Mouse (Mus musculus): ENCODE measurements around the gene Lypd3. TPM values are rescaled to one million over a fixed set of nuclear protein-coding genes. Genes with fewer than 3 reads are reported as not detected.
A peak's percentile ranks its signal among the peaks of the same experiment; 100 is the strongest.

Lypd3 gene
- 1 to 10 TPM in 1 of 2 experiments, under 1 TPM in 1; 0.70 to 1.5 TPM for total RNA-seq (2021)
- long read RNA-seq, experiment 1: 0 reads
- long read RNA-seq, experiment 2, partial matches to known transcripts: 2 of 2 reads
- long read RNA-seq, experiment 2, other reads (novel, unspliced or antisense): 0 of 2 reads

DNA sequence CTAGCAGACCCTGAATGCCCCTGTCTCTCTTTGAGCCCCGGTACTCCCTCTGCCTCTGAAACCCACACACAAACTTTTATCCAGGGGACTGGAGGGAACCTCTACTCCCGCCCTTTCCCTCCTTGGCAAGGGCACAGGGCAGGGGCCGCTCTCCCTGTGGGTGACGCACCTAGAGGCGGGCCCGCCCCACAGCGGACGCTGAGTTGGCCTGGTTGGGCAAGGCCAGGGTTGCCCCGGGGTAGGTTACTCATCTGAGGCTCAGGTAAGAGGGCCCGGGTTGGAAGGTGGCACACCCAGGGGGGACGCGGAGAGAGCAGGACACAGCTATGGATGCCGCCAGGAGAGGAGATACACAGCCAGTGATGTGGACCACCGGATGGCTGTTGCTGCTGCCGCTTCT, at the start of gene Lypd3:
Gene Lypd3 (plus strand): TSS at position 287 of the 400 bp plus-strand sequence.
- DNase-seq (ENCODE audit: low spot score in 2 of 2): no peak

DNA sequence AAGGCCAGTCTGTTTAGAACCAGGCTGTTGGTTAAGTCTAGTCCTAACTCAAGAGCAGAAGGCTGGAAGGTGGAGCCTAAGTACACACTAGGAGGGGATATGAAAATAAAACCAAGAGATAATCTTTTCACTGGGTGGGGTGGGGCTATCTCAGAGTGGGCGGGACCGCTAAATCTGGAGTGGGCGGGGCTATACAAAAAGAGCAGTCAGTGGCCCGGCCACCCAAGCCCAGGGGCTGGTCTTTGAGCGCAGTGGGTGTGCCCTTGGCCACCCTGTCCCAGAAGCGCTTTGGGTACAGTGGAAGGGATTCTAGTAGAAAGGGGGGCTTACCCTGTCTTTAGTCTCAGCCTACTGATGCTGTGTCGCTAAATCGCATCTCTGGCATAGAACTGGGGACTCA, 49.5 kb upstream of the Lypd3 start:
- DNase-seq (ENCODE audit: low spot score in 2 of 2): no peak

DNA sequence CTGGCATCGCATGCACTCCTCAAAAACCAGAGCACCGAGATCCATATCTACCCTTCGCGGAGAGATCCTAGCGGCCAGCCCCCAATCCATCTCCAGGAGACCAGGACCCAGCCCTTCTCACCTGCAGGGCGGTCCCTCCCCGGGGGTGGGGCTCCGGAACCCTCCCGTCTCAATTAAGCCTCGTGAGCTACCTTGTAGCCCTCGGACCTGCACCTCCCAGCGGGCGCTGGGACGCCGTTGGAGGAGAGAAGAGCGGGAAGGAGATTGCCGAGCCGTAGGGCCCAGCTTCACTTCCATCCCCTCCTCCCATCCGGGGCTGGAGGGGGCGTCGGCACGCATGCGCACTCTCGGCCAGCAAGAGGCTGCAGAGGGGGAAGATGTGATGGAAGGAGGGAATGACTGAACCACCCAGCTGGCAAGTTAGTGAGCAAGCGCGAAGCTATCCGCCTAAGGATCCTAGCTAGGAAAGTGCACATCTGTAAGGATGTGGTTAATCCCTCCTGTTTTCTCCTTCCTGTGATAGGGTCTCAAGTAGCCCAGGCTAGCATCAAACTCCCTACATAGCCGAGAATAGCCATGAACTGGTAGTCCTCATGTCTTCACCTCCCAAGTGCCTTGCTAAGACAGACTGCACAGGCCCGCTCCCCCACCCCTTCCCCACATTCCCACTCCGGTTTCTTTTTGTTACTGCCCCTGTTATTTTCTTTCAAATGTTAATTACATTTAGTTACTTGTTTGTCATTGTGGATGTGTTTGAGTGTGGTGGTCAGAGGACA, 48.8 kb upstream of the Lypd3 start, which contains the start of the genes Ethe1 and Zfp575:
Gene Ethe1 (plus strand): TSS at position 214 of the 776 bp plus-strand sequence.
Gene Zfp575 (minus strand): TSS at position 312 of the 776 bp plus-strand sequence.
- no peak for DNase-seq (ENCODE audit: low spot score in 2 of 2)

DNA sequence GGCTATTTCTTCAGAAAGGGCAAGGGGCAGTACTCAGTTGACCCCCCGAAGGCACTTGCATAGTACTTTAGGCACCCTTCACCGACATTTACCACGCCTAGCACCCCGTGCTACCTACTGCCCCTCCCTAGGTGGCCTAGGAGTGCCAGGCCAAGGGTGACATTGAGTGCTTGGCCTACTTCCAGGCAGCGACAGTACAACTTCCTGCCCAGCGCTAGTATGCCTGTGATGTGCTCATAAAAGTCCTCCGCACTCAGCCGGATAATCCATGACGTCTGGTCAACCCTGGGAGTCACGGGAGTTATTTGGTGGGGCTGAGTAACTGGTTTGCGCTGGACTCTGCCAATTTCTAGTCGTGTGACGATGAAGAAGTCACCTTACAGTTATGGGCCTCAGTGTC, 48.0 kb upstream of the Lypd3 start:
- DNase-seq (ENCODE audit: low spot score in 2 of 2): no peak

DNA sequence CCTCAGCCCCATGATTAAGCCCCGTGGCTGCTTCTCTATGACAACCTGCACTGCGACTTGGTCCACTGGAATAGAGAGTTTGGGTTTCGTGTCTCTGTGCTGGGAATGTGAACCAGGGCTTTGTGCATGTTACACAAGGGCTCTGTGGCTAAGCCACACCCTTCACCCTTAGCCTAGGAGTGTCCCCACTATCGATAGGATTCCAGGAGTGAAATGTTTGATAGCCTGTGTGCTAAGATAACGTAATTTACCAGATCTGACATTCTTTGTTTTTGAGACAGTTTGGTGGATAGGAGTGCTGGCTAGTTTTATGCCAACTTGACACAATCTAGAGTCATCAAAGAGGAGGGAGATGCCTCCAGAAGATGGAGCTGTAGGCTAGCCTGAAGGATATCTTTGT, 44.6 kb upstream of the Lypd3 start:
- no peak for DNase-seq (ENCODE audit: low spot score in 2 of 2)

DNA sequence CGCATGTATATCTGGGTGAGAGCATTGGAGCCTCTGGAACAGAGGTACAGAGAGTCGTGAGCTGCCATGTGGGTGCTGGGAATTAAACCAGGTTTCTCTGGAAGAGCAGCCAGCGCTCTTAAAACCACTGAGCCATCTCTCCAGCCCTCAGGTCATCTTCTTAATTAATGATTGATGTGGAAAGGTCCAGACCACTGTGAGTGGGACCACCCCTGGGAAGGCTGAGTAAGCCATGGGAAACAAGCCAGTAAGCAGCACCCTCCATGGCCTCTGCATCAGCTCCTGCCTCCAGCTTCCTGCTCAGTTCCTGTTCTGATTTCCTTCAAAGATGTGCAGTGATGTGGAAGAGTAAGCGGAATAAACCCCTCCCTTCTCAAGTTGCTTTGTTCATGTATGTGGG, 44.2 kb upstream of the Lypd3 start:
- DNase-seq (ENCODE audit: low spot score in 2 of 2): no peak

DNA sequence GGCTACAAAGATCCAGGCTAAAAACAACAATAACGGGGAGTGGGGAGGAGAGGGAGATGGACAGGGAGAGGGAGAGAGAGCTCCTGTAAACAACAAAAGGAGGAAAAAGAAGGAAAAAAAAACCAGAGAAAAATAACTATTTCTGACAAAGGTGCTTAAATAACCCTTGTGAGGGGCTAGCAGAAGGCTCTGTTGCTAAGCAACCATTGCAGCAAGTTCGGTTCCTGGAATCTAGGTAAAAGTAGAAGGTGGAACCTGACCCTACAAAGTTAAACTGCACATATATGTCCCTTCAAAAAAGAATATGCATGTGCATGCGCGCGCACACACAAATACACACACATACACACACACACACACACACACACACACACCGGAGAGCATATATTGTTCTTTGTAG, 43.6 kb upstream of the Lypd3 start:
- no peak for DNase-seq (ENCODE audit: low spot score in 2 of 2)

DNA sequence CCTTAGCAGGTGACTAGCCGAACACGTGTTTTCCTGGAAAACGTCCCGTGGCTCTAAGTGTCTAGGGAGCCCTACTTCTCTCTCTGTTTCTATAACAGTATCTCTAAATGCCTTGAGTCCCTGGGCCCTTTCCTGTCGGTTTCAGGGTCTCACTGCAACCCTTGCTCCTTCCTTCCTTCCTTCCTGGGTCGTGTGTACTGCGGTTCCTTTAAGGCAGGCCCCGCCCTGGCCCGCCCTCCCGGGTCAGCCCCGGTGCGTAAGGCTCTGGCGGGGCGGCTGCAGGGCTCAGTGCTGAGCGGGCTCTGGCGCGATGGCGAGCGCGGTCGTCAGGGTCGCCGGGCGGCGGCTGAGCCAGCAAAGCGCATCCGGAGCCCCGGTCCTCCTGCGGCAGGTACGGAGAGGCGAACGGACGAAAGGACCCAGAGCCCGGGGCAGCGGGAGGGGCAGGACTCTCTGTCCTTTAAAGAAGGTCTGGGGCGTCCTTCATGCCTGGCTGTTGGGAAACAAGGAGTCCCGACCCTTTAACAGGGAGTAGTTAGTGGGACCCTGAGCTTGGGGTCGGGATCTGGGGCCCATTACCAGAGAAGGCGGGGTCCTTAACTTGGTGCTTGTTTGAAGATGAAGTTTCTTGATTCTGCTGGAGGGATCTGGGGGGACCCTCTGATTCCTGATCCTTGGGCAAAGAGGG, 42.6 kb upstream of the Lypd3 start:
- DNase-seq (ENCODE audit: low spot score in 2 of 2): peak; percentile 54 to 65

DNA sequence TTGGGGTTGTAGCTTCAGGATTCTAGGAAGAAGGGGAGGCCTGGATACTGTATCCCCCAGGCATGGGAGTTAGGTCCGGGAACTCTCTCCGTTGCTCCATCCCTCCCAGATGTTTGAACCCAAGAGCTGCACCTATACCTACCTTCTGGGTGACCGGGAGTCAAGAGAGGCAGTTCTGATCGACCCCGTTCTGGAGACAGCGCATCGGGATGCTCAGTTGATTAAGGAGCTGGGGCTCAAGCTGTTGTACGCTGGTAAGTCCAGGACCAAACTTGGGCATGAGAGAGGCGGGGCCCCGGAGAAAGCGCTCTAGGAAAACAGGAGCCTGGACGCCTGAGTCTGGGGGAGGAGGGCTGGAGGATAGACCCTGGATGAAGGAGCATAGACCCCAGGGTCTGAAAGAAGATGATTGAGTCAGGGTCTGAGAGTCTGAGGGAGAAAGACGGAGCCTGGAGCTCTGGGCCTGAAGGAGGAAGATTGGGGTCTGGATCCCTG, 42.0 kb upstream of the Lypd3 start:
- DNase-seq (ENCODE audit: low spot score in 2 of 2): no peak

DNA sequence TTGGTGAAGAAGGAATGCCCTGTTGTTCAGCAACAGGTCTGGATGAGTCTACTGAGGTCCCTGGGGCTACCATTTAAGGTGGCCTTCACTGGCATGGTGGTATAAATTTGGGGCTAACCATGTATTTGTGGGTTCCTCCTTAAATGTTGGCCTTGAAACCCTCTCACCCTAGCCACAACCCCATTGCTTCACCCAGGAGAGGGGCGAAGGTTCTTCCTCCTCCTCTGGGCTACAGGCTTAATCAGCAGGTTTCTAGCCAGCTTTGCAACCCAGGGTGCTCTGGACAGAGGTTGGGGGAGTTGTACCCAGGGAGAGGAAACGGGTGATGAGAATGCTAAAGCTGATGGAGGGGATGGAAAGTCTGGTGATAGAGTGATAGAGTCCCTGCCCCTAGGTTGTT, 40.9 kb upstream of the Lypd3 start:
- no peak for DNase-seq (ENCODE audit: low spot score in 2 of 2)

DNA sequence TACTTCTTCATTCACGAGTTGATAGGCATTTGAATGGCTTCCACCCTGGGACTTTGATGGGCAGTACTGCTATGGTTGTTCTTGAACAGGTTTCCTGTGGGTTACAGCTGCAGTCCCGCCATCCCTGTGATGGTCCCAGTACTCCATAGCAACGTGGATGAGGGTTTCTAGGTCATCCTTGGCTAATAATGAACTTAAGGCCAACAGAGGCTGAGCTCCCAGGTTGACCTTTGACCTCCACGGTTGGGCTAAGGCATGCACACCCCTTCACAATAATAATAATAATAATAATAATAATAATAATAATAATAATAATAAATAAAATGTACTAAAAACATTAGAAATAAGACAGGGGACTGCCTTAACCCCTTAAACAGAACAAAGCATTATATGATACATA, 38.2 kb upstream of the Lypd3 start:
- DNase-seq (ENCODE audit: low spot score in 2 of 2): no peak

DNA sequence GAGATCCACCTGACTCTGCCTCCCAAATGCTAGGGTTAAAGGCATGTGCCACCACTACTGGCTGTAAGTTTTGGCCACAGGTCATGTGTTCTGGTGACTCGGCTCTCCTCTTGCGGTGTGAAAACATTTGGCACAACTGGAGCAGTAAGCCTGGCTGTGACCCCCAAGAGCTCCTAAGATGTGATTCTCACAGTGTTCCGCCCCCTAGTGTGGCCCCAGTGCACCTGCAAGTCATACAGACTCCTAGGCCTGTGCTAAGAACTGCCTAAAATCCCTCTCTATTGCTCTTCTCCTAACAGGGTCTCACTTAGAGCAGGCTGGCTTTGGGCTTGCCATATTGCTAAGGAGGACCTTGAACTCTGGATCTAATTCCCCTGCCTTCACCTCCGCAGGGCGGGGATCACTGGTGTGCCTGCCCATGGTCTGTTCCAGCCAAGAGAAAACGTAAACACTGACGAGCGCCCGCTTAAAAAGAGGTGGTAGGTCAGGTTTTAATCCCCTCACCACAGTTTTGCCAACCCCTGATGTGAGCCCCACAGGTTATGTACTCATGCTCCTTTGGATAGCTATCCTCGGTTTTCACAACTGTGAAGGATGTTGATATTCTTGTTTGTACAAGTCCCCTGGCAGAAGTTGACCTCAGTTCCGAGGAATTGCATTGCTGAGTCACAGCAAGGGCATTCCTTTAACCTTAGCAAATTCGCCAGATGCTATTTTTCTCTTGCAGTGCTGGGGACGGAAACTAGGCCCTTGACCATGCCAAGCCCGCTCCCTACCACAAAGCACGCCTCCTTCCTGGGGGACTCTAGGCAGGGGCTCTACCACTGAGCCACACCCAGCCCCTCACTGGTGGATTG, 36.9 kb upstream of the Lypd3 start:
- DNase-seq (ENCODE audit: low spot score in 2 of 2): no peak

DNA sequence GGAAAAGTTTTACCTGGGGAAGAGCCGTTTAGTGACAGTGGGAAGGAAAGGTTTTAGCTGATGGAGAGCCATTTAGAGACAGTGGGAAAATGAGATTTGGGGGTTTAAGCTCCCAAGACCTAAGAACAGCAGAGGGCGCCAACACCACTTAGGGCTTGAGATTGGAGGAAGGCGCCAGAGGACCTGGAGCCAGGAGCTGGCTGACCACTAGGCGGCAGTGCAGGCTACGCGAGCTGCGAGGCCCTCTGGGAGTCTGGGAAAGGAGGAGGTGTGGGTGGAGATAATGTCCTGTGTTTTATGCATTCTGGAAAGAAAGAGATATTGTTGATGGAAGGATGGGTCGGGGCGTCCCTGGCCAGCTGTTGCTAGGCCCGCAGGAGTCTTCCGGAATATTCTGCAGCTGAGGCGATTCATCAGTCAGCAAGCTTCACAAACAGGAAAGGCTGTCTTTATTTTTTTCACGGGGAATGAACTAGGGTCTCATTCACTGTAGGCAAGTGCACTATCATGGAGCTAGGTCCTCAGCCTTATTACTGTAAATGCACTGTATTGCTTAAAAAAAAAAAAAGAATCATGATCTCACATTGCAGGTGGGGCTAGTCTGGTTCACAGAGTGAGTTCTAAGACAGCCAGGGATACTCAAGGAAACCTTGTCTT, 35.3 kb upstream of the Lypd3 start:
- peak; percentile 88 to 94 for DNase-seq (ENCODE audit: low spot score in 2 of 2)

DNA sequence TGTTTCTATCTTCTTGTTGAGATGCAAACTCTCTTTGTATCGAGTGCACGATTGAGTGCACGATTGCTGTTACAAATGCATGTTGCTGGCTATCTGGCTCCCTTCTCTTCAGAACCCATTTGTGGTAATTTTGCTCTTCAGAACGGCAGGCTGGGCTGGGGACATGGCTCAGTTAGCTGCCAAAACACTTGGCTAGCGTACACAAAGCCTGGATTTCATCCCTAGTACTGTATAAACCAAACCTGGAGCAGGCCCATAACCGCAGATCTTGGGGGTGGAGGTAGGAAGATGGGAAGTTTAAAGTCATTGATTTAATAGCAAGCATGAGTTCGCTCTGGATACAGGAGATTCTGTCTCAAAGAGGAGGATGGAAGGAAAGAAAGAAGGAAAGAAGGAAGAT, 30.8 kb upstream of the Lypd3 start:
- DNase-seq (ENCODE audit: low spot score in 2 of 2): no peak

DNA sequence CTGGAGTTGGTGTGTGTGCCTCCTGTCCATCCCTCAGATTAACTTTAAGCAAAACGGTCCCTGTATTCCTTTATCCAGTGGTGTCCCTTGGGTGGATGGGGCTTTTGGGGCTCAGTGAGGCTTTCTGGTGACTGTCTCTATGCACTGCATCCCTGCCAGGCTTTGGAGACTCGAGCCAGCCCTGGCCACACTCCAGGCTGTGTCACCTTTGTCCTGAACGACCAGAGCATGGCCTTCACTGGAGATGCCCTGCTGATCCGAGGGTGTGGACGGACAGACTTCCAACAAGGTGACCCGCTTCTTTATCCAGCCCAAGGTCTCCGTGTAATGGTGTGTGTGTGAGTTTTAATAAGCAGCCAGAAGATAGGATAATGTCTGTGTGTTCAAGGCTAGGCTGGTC, 30.3 kb upstream of the Lypd3 start:
- no peak for DNase-seq (ENCODE audit: low spot score in 2 of 2)

DNA sequence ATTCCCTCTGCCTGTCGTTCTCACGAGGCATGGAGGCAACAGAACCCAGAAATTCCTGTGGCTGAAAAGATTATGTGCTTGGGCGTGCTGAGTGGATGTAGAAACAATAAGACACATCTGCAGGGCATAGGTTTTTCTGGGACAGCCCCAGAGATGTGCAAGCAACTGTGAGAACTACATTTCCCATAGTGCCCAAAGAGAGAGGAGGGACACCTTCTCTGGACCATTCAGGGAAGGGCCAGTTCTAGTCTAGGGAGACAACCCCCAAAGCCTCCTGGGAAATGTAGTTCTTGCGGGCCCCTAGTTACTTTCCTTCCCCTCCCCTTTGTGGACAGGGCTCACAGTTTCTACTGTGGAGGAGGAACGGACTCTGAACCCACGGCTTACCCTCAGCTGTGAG, 28.3 kb upstream of the Lypd3 start:
- peak in 1 of 2 experiments; percentile 29 for DNase-seq (ENCODE audit: low spot score in 2 of 2)

DNA sequence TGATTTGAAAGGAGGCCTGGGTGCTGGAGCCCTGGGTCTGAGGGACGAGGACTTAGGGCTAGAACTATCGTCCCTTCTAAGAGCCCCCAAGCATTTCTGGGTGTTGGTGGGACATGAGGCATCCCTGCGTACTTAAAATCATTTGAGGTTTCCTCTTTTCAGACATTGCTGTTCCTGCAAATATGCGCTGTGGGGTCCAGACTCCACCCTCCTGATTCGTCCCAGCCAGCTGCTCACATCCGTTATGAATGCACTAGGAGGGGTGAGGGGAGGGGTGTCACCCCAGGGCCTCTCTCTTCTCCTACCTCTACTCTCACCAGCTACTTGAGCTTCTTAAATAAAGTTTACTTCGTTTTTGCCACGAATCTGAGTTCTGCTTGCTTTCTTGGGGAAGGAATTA, 27.8 kb upstream of the Lypd3 start:
- no peak for DNase-seq (ENCODE audit: low spot score in 2 of 2)

DNA sequence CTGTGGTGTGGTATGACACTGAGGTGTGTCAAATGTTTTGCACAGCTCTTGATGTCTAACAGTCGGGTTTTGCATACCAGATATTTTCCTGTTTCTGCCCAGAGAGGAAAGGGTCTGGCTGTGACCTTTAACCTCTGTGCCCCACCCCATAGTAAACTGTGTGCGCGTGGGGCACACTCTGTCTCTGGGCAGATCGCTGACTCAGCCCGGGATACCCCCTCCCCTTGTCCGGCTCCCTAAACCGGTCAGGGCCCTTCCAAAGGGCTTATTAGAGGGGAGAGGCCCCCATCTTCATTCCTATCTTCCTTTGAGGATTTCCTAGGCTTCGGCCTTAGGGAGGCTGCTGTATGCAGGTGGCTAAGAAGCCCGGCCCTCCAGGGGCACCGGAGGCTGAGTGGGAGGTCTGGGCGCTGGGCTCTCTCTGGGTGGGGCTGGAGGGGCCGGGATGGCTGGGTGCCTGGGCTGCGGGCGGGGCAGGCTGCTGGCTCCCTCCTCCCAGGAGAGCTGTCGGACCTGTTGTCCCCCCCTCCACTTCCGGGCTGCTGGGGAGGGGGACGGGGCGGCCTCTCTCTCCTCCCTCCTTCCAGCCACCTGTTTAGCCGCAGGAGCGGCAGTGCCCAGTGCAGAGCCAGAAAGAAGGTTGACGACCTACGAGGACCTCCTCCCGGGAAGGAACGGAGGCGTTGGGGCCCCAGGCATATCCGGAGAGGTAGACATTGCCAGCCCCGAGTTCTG, 26.0 kb upstream of the Lypd3 start, which contains the start of gene Phldb3:
Gene Phldb3 (plus strand): TSS at position 620 of the 735 bp plus-strand sequence.
- DNase-seq (ENCODE audit: low spot score in 2 of 2): no peak

DNA sequence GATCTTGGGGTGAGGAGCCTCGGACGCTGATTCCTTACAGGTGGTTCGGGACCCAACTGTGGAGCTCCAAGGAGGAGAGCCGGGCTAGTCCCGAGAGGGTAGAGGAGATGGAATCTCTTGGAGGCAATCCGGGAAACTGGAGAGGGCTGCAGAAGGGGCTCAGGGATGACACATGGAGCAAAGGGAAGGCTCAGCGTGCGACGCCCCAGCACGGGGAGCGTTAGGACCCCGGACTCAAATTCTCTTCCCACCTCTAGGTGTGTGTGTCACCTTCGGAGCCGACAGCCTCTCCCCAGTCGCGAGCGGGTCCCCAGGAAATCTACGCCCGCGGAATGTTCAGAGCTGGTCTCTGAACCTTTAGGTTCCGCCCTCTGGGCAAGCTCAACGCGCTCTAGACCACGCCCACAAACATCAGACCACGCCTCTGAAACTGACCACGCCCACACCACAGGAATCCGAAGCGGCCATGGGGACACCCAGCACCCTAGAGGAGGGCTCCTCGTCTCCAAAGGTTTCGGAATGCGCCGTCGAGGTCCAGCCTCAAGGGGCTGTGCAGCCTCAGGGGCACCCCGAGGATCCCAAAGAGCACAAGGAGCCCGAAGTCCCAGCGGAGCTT, 25.4 kb upstream of the Lypd3 start:
- peak; percentile 73 to 83 for DNase-seq (ENCODE audit: low spot score in 2 of 2)
